Mouse (Mus musculus) C2C12 (cell line): ENCODE data around the gene Tfpt.

ENCODE experiments used
- CTCF ChIP-seq: IDR thresholded peaks from one replicate; pipeline ENCODE4 v1.5.1; 2011; ENCODE audit not compliant: control insufficient read depth, insufficient read depth, insufficient read length
- MAX ChIP-seq: IDR thresholded peaks from one replicate; pipeline ENCODE4 v1.6.1; 2011; ENCODE audit warnings: mild to moderate bottlenecking, control low read depth
- MYOD1 ChIP-seq: IDR thresholded peaks from one replicate; pipeline ENCODE4 v1.6.1; 2011; ENCODE audit warnings: low read depth; ENCODE audit not compliant: control insufficient read depth, insufficient read length
- USF1 ChIP-seq: IDR thresholded peaks from one replicate; pipeline ENCODE4 v1.6.1; 2011; ENCODE audit warnings: low read depth, mild to moderate bottlenecking, control low read depth, moderate library complexity

DNA sequence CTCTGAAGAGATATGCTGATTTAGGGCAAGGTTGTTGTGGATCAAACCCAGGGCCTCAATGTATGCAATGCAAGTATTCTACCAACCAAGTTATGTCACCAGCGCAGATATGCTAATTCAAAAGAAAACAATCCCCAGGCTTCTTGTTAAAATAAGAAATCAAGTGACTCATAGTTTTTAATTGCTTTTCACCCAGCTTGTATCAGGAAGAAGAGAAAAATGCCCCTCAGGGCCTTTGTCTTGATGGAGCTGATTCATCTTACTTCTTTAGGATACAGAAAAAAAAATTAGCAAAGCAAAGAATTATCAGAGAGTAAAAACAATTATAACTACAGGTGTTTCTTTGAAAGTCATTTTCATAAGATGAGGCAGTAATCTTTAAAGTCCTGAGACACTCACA, 42.4 kb downstream of the Tfpt start:
- TF ChIP-seq CTCF (no peak), MYOD1 (no peak), MAX (no peak), USF1 (no peak)
